In the genomic region with DNA sequence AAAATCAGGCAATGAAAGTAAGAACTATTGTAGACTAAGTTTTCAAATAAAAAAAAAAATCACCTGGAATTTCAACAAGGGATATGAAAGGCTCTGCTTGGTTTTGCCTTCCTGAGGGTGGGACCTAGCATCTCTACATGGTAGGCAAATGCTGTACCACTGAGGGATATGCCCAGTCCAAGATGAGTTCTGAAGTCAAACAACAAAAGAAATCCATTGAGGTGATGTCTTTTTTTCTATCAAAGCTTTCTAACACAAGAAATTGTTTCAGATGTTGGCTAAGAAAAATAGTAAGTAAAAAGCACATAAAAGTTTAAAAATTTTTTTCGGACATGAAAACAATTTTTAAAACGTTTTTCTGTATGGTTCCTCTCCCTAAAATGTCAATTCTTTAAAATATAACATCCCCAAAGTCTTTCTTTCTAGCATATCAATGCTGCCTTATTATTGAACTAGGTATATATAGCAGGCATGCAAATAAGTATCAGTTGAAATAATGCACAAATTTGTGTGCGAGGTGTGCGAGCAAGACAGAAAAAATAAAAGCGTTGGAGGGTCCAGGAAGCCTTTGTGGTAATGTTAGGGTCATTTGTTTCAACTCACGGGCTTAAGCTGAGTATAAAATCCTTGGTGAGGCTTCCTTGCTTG, we compare ENCODE assay signal across 8 mouse cellular contexts. TPM values are rescaled to one million over a fixed set of nuclear protein-coding genes. Genes with fewer than 3 reads are reported as not detected.
DNase-seq lines count a peak whose midpoint lies in the region; ATAC-seq and TF ChIP-seq lines count a peak whose summit lies in the region.

No protein-coding gene starts in this region.

- peak overlapping the region; percentile 70 for H3K4me2 ChIP-seq in lung, embryonic 16.5 days (ENCODE audit: low read depth, low read length)
- H3K4me2 ChIP-seq in limb, embryonic 14.5 days (replicated peaks; ENCODE audit: low read depth, low read length, severe bottlenecking) = peak overlapping the region; percentile 54

- ATAC-seq in lung, embryonic 16.5 days (ENCODE audit: low read depth) = no peak
- ATAC-seq in limb, embryonic 14.5 days (ENCODE audit: low FRiP score, low read depth) = no peak

- no peaks in the 10 kb centered on the region for H3K9me3 ChIP-seq in lung, embryonic 16.5 days (ENCODE audit: control insufficient read depth, low read length)
- no peaks in the 10 kb centered on the region for H3K9me3 ChIP-seq in forebrain, embryonic 10.5 days
- no peaks in the 10 kb centered on the region for H3K9me3 ChIP-seq in limb, embryonic 14.5 days (ENCODE audit: control insufficient read depth, low read length)

- intact Hi-C loops in left cerebral cortex, postnatal 14 days (cut with DNase I) = loop anchor here (5.0 to 10.0 kb wide), 3 partner anchors 196 to 561 kb away; no protein-coding TSS in a partner anchor

- DNase-seq in lung, postnatal 10 days = no peak
- no peak for DNase-seq in forebrain, embryonic 10.5 days (ENCODE audit: extremely low spot score, low spot score)
- no peak for DNase-seq in limb, embryonic 14.5 days (ENCODE audit: low spot score)
- DNase-seq in left cerebral cortex, postnatal 14 days (ENCODE audit: low spot score in 2 of 2) = no peak
- DNase-seq in cerebellum, postnatal 14 days = no peak
- DNase-seq in urinary bladder, postnatal 10 days (ENCODE audit: low spot score) = no peak

- 21% methylated on average over 6 of the region's 6 CpGs for WGBS in lung, embryonic 16.5 days
- 23% methylated on average over 6 of the region's 6 CpGs for WGBS in forebrain, embryonic 10.5 days
- 26% methylated on average over 6 of the region's 6 CpGs for WGBS in limb, embryonic 14.5 days
- 17% methylated on average over 6 of the region's 6 CpGs for WGBS in small intestine, adult 2 months

- no peak overlapping the region for H3K27ac ChIP-seq in lung, embryonic 16.5 days (ENCODE audit: low read length)
- peak overlapping the region; percentile 88 for H3K27ac ChIP-seq in forebrain, embryonic 10.5 days
- H3K27ac ChIP-seq in limb, embryonic 14.5 days (replicated peaks; ENCODE audit: low read depth, low read length) = no peak overlapping the region
- no peak overlapping the region for H3K27ac ChIP-seq in small intestine, adult 2 months (ENCODE audit: insufficient read depth, low read depth, low read length)

- H3K4me3 ChIP-seq in lung, embryonic 16.5 days (ENCODE audit: low read length) = peak overlapping the region; percentile 84
- peak overlapping the region; percentile 62 for H3K4me3 ChIP-seq in forebrain, embryonic 10.5 days
- H3K4me3 ChIP-seq in limb, embryonic 14.5 days (replicated peaks; ENCODE audit: low read length) = peak overlapping the region; percentile 51
- peak overlapping the region; percentile 15; the same call in 1 of the 2 replicates for H3K4me3 ChIP-seq in small intestine, adult 2 months (ENCODE audit: low read depth, low read length)

- no peak for TF ChIP-seq CTCF in small intestine, adult 2 months (IDR thresholded peaks at IDR 0.05; ENCODE audit: extremely low read depth, insufficient read length, insufficient replicate concordance, low read depth, low read length)

- no peak for TF ChIP-seq POLR2A in limb, embryonic 14.5 days (IDR thresholded peaks at IDR 0.05; ENCODE audit: borderline replicate concordance, extremely low read depth, insufficient read depth, insufficient read length)
- no peak for TF ChIP-seq POLR2A in small intestine, adult 2 months (IDR thresholded peaks at IDR 0.05; ENCODE audit: low read depth, low read length)

- H3K4me1 ChIP-seq in lung, embryonic 16.5 days (replicated peaks; ENCODE audit: control insufficient read depth, insufficient read depth, low read length) = 0 out of 2 replicates have a peak, but pooled peaks cover 2% of the 10 kb centered on the region
- peaks cover 13% of the 10 kb centered on the region for H3K4me1 ChIP-seq in forebrain, embryonic 10.5 days
- H3K4me1 ChIP-seq in limb, embryonic 14.5 days (ENCODE audit: control insufficient read depth, insufficient read depth, low read length) = 0 out of 2 replicates have a peak, but pooled peaks cover 2% of the 10 kb centered on the region
- no peaks in the 10 kb centered on the region; the same call in 1 of the 2 replicates for H3K4me1 ChIP-seq in small intestine, adult 2 months (ENCODE audit: control insufficient read depth, insufficient read depth, insufficient read length, low read length)

- H3K9ac ChIP-seq in lung, embryonic 16.5 days (ENCODE audit: low read length) = peak overlapping the region; percentile 64
- peak overlapping the region; percentile 46; the same call in 1 of the 2 replicates for H3K9ac ChIP-seq in limb, embryonic 14.5 days (ENCODE audit: low read depth, low read length, severe bottlenecking)

- H3K36me3 ChIP-seq in lung, embryonic 16.5 days (ENCODE audit: control insufficient read depth, insufficient read depth, low read length) = no peaks in the 10 kb centered on the region
- no peaks in the 10 kb centered on the region; the same call in 1 of the 2 replicates for H3K36me3 ChIP-seq in forebrain, embryonic 10.5 days (replicated peaks)
- no peaks in the 10 kb centered on the region for H3K36me3 ChIP-seq in limb, embryonic 14.5 days (ENCODE audit: control insufficient read depth, insufficient read depth, low read length)
- H3K36me3 ChIP-seq in small intestine, adult 2 months (ENCODE audit: control insufficient read depth, insufficient read depth, low read length) = 0 out of 2 replicates have a peak, but pooled peaks cover 1% of the 10 kb centered on the region

- no peaks in the 10 kb centered on the region for H3K27me3 ChIP-seq in lung, embryonic 16.5 days (ENCODE audit: control insufficient read depth, insufficient read depth, low read depth, low read length)
- H3K27me3 ChIP-seq in forebrain, embryonic 10.5 days (ENCODE audit: poor library complexity, severe bottlenecking) = no peaks in the 10 kb centered on the region
- H3K27me3 ChIP-seq in limb, embryonic 14.5 days (ENCODE audit: control insufficient read depth, insufficient read depth, low read length) = no peaks in the 10 kb centered on the region
- no peaks in the 10 kb centered on the region for H3K27me3 ChIP-seq in small intestine, adult 2 months (ENCODE audit: control insufficient read depth, insufficient read depth, low read length)

RNA-seq across cellular contexts. Expression of a gene that starts 0.6 kb away (rescaled TPM):
- polyA plus RNA-seq in lung, embryonic 16.5 days (2015; fragmentation: Nextera tagmentation; extraction: Ambion mirVana) = 21.1 and 22.1 TPM in 2 replicates
- polyA plus RNA-seq in forebrain, embryonic 10.5 days (2016; fragmentation: Nextera tagmentation; extraction: Ambion mirVana) = 29.0 and 30.5 TPM in 2 replicates
- 6.2 and 9.0 TPM in 2 replicates for polyA plus RNA-seq in limb, embryonic 14.5 days (2012; rRNA removed)
- 18.3 and 22.3 TPM in 2 replicates for polyA plus RNA-seq in limb, embryonic 14.5 days (2014; fragmentation: Nextera tagmentation; extraction: Ambion mirVana)
- polyA plus RNA-seq in small intestine, adult 2 months (2012; rRNA removed) = 1.6 and 2.1 TPM in 2 replicates
- 10 to 100 TPM; 19.7 to 21.2 TPM for total RNA-seq in left cerebral cortex, postnatal 14 days (2021)

Comparison
In these comparisons a context has a peak if more than half of its experiments do, and no peak if none do; other contexts are left out.
1. H3K4me3 ChIP-seq: peak in every context shown above with its lines; median percentile 84 in lung, embryonic 16.5 days; 62 in forebrain, embryonic 10.5 days; 51 in limb, embryonic 14.5 days; 15 in small intestine, adult 2 months.